Mouse (Mus musculus): ENCODE results near the gene Pyroxd2. TPM values are rescaled to one million over a fixed set of nuclear protein-coding genes. Genes with fewer than 3 reads are reported as not detected.
"Not testable (repeated sequence)": the region's sequence is repeated elsewhere in the genome, so short reads cannot be mapped to it uniquely, and the experiment has no call there.

Pyroxd2 gene
- 10 to 100 TPM; 37.8 to 64.5 (median 50.9) TPM for total RNA-seq (2022)

- DNase-seq, result peak; percentile 85
Measured at GRCm38 (mm10) chr19:42752363-42752931, at the start of gene Pyroxd2. Gene Pyroxd2 (minus strand): TSS chr19:42752775.

- no peak for DNase-seq
Measured at GRCm38 (mm10) chr19:42797866-42798265, 45.3 kb upstream of the Pyroxd2 start.

- DNase-seq, result no peak
Measured at GRCm38 (mm10) chr19:42795801-42796200, 43.2 kb upstream of the Pyroxd2 start.

GRCm38 (mm10) chr19:42794914-42795613 is 42.5 kb upstream of the Pyroxd2 start:
- peak; percentile 60 for DNase-seq

GRCm38 (mm10) chr19:42788311-42788710 is 35.7 kb upstream of the Pyroxd2 start:
- DNase-seq, result no peak

- no peak for DNase-seq
Measured at GRCm38 (mm10) chr19:42785562-42786220, 33.1 kb upstream of the Pyroxd2 start.

GRCm38 (mm10) chr19:42785129-42785528 is 32.6 kb upstream of the Pyroxd2 start:
- no peak for DNase-seq

- DNase-seq, result not testable (repeated sequence)
Measured at GRCm38 (mm10) chr19:42780156-42780538, 27.6 kb upstream of the Pyroxd2 start.

GRCm38 (mm10) chr19:42779531-42780155 is 27.1 kb upstream of the Pyroxd2 start, which contains the start of gene Hps1:
Gene Hps1 (minus strand): TSS chr19:42779978.
- DNase-seq, result peak; percentile 86

GRCm38 (mm10) chr19:42777801-42778200 is 25.2 kb upstream of the Pyroxd2 start:
- no peak for DNase-seq

GRCm38 (mm10) chr19:42776813-42777212 is 24.2 kb upstream of the Pyroxd2 start:
- DNase-seq, result no peak

- peak; percentile 49 for DNase-seq
Measured at GRCm38 (mm10) chr19:42770141-42770872, 17.7 kb upstream of the Pyroxd2 start.

- no peak for DNase-seq
Measured at GRCm38 (mm10) chr19:42769648-42770047, 17.1 kb upstream of the Pyroxd2 start.

- DNase-seq, result no peak
Measured at GRCm38 (mm10) chr19:42767361-42767760, 14.8 kb upstream of the Pyroxd2 start.

- DNase-seq, result no peak
Measured at GRCm38 (mm10) chr19:42764398-42764797, 11.8 kb upstream of the Pyroxd2 start.

- DNase-seq, result no peak
Measured at GRCm38 (mm10) chr19:42756671-42757070, 4.1 kb upstream of the Pyroxd2 start.

- no peak for DNase-seq
Measured at GRCm38 (mm10) chr19:42755148-42755870, 2.7 kb upstream of the Pyroxd2 start.

GRCm38 (mm10) chr19:42753141-42753917 is 754 bp upstream of the Pyroxd2 start:
- DNase-seq, result peak; percentile 87

GRCm38 (mm10) chr19:42750196-42750595 is 2.4 kb downstream of the Pyroxd2 start:
- DNase-seq, result no peak

- DNase-seq, result no peak
Measured at GRCm38 (mm10) chr19:42746702-42747101, 5.9 kb downstream of the Pyroxd2 start.

- no peak for DNase-seq
Measured at GRCm38 (mm10) chr19:42745869-42746224, 6.7 kb downstream of the Pyroxd2 start.

Data from adrenal gland, adult 8-10 months (tissue).